Mouse (Mus musculus) adrenal gland, postnatal 10 days (tissue): ENCODE data around the gene Nav1. TPM values are rescaled to one million over a fixed set of nuclear protein-coding genes. Genes with fewer than 3 reads are reported as not detected.

ENCODE experiments used
- DNase-seq: peaks from one replicate; pipeline ENCODE4 v3.0.0; 2021; ENCODE audit warnings: mixed read lengths
- total RNA-seq, 2 experiments: library from RNA; stranded (reverse); gene quantifications; 2 replicates each; pipeline ENCODE4 v1.2.3; 2021

Gene Nav1
- total RNA-seq, 2 experiments from 2014 or later, result 20.8 to 35.2 TPM

GRCm38 (mm10) chr1:135516511-135517305 lies 90.4 kb downstream of the Nav1 start:
- no peak for DNase-seq

- DNase-seq, result no peak
These were observed 91.4 kb downstream of the Nav1 start for GRCm38 (mm10) chr1:135515633-135516238.

GRCm38 (mm10) chr1:135514913-135515632 lies 92.0 kb downstream of the Nav1 start:
- peak; percentile 74 for DNase-seq

GRCm38 (mm10) chr1:135514046-135514445 lies 93.0 kb downstream of the Nav1 start:
- DNase-seq, result no peak

- DNase-seq, result peak; percentile 62
These were observed 93.6 kb downstream of the Nav1 start for GRCm38 (mm10) chr1:135513464-135513863.

GRCm38 (mm10) chr1:135510346-135510977 lies 96.6 kb downstream of the Nav1 start:
- DNase-seq, result peak; percentile 75

GRCm38 (mm10) chr1:135509145-135510084 lies 97.7 kb downstream of the Nav1 start:
- no peak for DNase-seq

- no peak for DNase-seq
These were observed 98.8 kb downstream of the Nav1 start for GRCm38 (mm10) chr1:135508349-135508634.

GRCm38 (mm10) chr1:135507572-135508348 lies 99.3 kb downstream of the Nav1 start:
- DNase-seq, result no peak

- DNase-seq, result no peak
These were observed 101.6 kb downstream of the Nav1 start for GRCm38 (mm10) chr1:135505499-135505898.

GRCm38 (mm10) chr1:135503436-135503835 lies 103.7 kb downstream of the Nav1 start:
- no peak for DNase-seq

GRCm38 (mm10) chr1:135502750-135503149 lies 104.3 kb downstream of the Nav1 start:
- no peak for DNase-seq

- no peak for DNase-seq
These were observed 105.0 kb downstream of the Nav1 start for GRCm38 (mm10) chr1:135502135-135502534.

- DNase-seq, result no peak
These were observed 108.4 kb downstream of the Nav1 start for GRCm38 (mm10) chr1:135498455-135499358.

GRCm38 (mm10) chr1:135495048-135495447 lies 112.0 kb downstream of the Nav1 start:
- no peak for DNase-seq

- no peak for DNase-seq
These were observed 113.2 kb downstream of the Nav1 start for GRCm38 (mm10) chr1:135493862-135494261.

GRCm38 (mm10) chr1:135492406-135492805 lies 114.7 kb downstream of the Nav1 start:
- no peak for DNase-seq

GRCm38 (mm10) chr1:135490931-135491666 lies 116.0 kb downstream of the Nav1 start:
- no peak for DNase-seq

GRCm38 (mm10) chr1:135488879-135489278 lies 118.2 kb downstream of the Nav1 start:
- DNase-seq, result no peak
